Mouse (Mus musculus) heart, postnatal 0 days (tissue): Measurements from ENCODE around the gene Cd180. TPM values are rescaled to one million over a fixed set of nuclear protein-coding genes. Genes with fewer than 3 reads are reported as not detected.

Source experiments
- ATAC-seq: fragments of 200-750 bp; cut with Nextera tagmentation; 2 replicates; pipeline ENCODE4 v1.8.0; 2017; ENCODE audit warnings: low read depth, moderate number of reproducible peaks, moderate library complexity; ENCODE audit not compliant: insufficient read depth
- DNase-seq: peaks from one replicate; pipeline ENCODE4 v3.0.0-alpha.2; 2016; ENCODE audit warnings: low spot score
- H3K27ac ChIP-seq: fragments of 300-500 bp; sonication (generic); 2 replicates; pipeline ENCODE4 v1.5.1; 2014; ENCODE audit warnings: low read depth, mild to moderate bottlenecking
- H3K27me3 ChIP-seq: fragments of 300-500 bp; sonication (generic); 2 replicates; pipeline ENCODE4 v1.6.1; 2014; ENCODE audit warnings: low read length, mixed read lengths; ENCODE audit not compliant: control insufficient read depth, insufficient read depth
- H3K36me3 ChIP-seq: fragments of 300-500 bp; sonication (generic); replicated peaks from 2 replicates; pipeline ENCODE4 v1.6.1; 2014; ENCODE audit warnings: low read length, mixed read lengths; ENCODE audit not compliant: control insufficient read depth, insufficient read depth
- H3K4me1 ChIP-seq: fragments of 300-500 bp; sonication (generic); 2 replicates; pipeline ENCODE4 v1.6.1; 2014; ENCODE audit warnings: antibody characterized with exemption; ENCODE audit not compliant: control insufficient read depth, insufficient read depth
- H3K4me2 ChIP-seq: fragments of 300-500 bp; sonication (generic); 2 replicates; pipeline ENCODE4 v1.6.1; 2014; ENCODE audit warnings: low read depth, mild to moderate bottlenecking, low read length, moderate library complexity
- H3K4me3 ChIP-seq: fragments of 300-500 bp; sonication (generic); 2 replicates; pipeline ENCODE4 v1.5.1; 2014; ENCODE audit warnings: low read depth, low read length
- H3K9ac ChIP-seq: fragments of 300-500 bp; sonication (generic); replicated peaks from 2 replicates; pipeline ENCODE4 v1.6.1; 2014; ENCODE audit warnings: low read depth, low read length, mixed read lengths
- H3K9me3 ChIP-seq: fragments of 300-500 bp; sonication (generic); replicated peaks from 2 replicates; pipeline ENCODE4 v1.6.1; 2016; ENCODE audit warnings: low read length; ENCODE audit not compliant: control insufficient read depth
- CTCF ChIP-seq: IDR thresholded peaks from 2 replicates; pipeline ENCODE4 v1.5.1; 2016; ENCODE audit warnings: antibody characterized with exemption, control low read depth, low read depth
- EP300 ChIP-seq: IDR thresholded peaks from 2 replicates; pipeline ENCODE4 v1.6.1; 2016; ENCODE audit warnings: antibody characterized with exemption, low read depth
- WGBS: fragments of 180-500 bp; shearing (Covaris S2); extraction: QIAGEN DNeasy Blood & Tissue Kit; methylation state at CpG from one replicate; pipeline ENCODE4 v1.1.7; 2014; 5-methylcytosine and 5-hydroxymethylcytosine counted together
- polyA plus RNA-seq: library from polyadenylated mRNA; unstranded; fragments of >200 nt; fragmentation: Nextera tagmentation; extraction: Ambion mirVana; gene quantifications from 2 replicates; pipeline ENCODE4 v1.2.1, GENCODE M21; 2015
- total RNA-seq: library from RNA; depleted of rRNA; stranded (reverse); fragments of >200 nt; gene quantifications from 2 replicates; pipeline ENCODE4 v1.2.3, GENCODE M21; 2014; ENCODE audit warnings: low replicate concordance

Cd180 gene
- total and polyA plus RNA-seq, 2 experiments from 2014 or later: 0.14 TPM; not detected in 1

DNA sequence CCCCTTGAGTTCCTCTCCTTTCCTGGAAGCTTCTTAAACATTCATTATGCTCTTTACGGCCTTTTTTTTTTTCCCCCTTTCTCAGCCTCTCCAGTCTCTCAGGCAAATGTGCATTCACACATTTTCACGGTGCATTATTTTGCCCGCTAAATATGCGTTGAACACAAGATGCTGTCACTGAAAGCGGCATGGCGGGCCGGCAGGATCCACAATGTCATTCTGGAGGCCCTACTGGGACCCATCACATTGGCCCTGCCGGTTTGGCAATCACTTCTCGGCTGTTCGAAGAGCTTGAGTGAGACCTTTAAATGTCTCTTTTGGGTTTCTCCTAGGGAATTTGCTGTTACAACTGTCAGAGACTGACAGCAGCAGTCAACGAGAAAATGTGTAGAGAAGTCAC lies 71.9 kb downstream of the Cd180 start:
- DNase-seq: no peak
- Histone ChIP-seq H3K9me3 (no peaks in the 10 kb centered on the region), H3K27me3 (no peaks in the 10 kb centered on the region), H3K9ac (no peak overlapping the region), H3K36me3 (peaks cover 81% of the 10 kb centered on the region), H3K4me2 (no peak overlapping the region), H3K4me1 (no peaks in the 10 kb centered on the region), H3K27ac (no peak overlapping the region), H3K4me3 (no peak overlapping the region)
- TF ChIP-seq EP300 (no peak), CTCF (no peak)
- ATAC-seq: no peak
- WGBS: 91% methylated on average over 11 of the region's 11 CpGs

GRCm38 (mm10) chr13:102767110-102767509 lies 73.8 kb downstream of the Cd180 start:
- no peak overlapping the region for H3K4me2 ChIP-seq
- H3K36me3 ChIP-seq: peaks cover 77% of the 10 kb centered on the region
- ATAC-seq (no peak), DNase-seq (no peak)
- no peaks in the 10 kb centered on the region for H3K4me1 ChIP-seq
- H3K4me3 ChIP-seq: no peak overlapping the region
- H3K27ac ChIP-seq: no peak overlapping the region
- no peak for TF ChIP-seq CTCF
- no peak for TF ChIP-seq EP300
- no peaks in the 10 kb centered on the region for H3K27me3 ChIP-seq
- no peaks in the 10 kb centered on the region for H3K9me3 ChIP-seq
- no peak overlapping the region for H3K9ac ChIP-seq
- 78% methylated on average over 7 of the region's 7 CpGs for WGBS

DNA sequence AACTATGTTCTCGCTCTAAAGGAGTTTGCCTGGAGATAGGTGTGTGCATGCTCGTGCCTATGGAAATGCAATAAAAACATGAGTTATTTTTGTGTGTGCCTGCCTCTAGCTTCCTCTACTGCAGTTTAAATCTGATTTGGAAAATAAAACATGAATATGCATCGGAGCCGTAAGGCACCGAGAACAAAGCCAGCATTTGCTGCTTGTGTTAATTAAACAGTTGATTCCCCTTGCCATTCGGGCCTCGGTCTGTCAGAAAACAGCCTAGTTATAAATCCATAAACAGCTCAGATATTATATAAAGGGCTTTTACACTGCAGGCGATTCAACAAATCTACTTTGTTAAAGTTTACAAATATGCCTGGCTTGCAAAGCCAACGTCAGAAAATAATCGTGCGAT lies 75.2 kb downstream of the Cd180 start:
- no peak overlapping the region for H3K4me3 ChIP-seq
- no peak overlapping the region for H3K9ac ChIP-seq
- no peaks in the 10 kb centered on the region for H3K4me1 ChIP-seq
- H3K4me2 ChIP-seq: no peak overlapping the region
- DNase-seq: no peak
- H3K9me3 ChIP-seq: no peaks in the 10 kb centered on the region
- ATAC-seq: no peak
- H3K27me3 ChIP-seq: no peaks in the 10 kb centered on the region
- 91% methylated on average over 11 of the region's 11 CpGs for whole genome bisulfite sequencing
- H3K27ac ChIP-seq: no peak overlapping the region
- no peak for TF ChIP-seq CTCF
- TF ChIP-seq EP300: no peak
- H3K36me3 ChIP-seq: peaks cover 89% of the 10 kb centered on the region

DNA sequence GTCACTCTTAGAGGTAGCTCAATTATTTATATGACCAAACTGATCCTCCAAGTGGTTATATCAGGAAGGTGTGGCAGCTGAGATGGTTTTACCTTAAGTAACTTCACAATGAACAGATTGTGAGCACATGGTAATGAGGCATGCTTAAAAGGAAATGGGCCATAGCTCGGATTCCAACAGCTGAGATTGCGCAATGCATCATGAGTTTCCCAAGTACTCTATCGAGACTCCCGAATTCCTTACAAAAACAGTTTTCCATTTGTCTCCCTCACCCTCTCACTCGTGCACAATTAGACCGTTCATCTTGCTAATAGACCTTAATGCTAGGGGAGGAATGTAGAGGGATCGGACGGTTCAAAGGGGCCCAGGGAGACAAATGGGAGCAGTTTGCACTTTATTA lies 76.8 kb downstream of the Cd180 start:
- Histone ChIP-seq H3K36me3 (peaks cover 88% of the 10 kb centered on the region), H3K27ac (no peak overlapping the region), H3K4me1 (no peaks in the 10 kb centered on the region), H3K27me3 (no peaks in the 10 kb centered on the region), H3K4me3 (no peak overlapping the region), H3K9me3 (no peaks in the 10 kb centered on the region), H3K4me2 (no peak overlapping the region), H3K9ac (no peak overlapping the region)
- no peak for TF ChIP-seq EP300
- no peak for TF ChIP-seq CTCF
- WGBS: 73% methylated on average over 8 of the region's 8 CpGs
- no peak for ATAC-seq
- DNase-seq: no peak

- ATAC-seq: no peak
- H3K9ac ChIP-seq: no peak overlapping the region
- H3K27ac ChIP-seq: no peak overlapping the region
- H3K4me2 ChIP-seq: no peak overlapping the region
- DNase-seq: no peak
- no peaks in the 10 kb centered on the region for H3K4me1 ChIP-seq
- no peaks in the 10 kb centered on the region for H3K27me3 ChIP-seq
- 84% methylated on average over 9 of the region's 9 CpGs for WGBS
- H3K9me3 ChIP-seq: no peaks in the 10 kb centered on the region
- H3K36me3 ChIP-seq: peaks cover 72% of the 10 kb centered on the region
- H3K4me3 ChIP-seq: no peak overlapping the region
- no peak for TF ChIP-seq EP300
- TF ChIP-seq CTCF: no peak
Observed at GRCm38 (mm10) chr13:102773169-102773568, 79.8 kb downstream of the Cd180 start.

DNA sequence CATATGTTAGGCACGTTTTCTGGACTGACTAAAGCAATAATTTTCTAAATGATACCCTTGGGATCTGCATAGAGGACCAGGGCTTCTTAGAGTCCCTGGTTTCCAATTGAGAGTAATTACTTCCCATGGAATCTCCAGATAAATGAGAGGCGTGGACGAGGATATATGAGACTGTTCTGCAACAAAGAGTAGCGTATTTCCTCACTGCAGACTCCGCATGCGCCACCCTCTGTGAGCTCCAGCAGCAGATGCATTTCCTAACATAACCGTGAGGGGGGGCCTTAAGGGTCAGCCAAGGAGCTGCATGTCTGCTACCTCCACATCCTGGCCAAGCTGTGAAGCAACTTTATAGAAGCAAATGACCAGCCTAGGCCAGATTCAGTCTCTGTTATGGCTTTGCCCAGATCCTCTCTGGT lies 81.4 kb downstream of the Cd180 start:
- Histone ChIP-seq H3K4me1 (no peaks in the 10 kb centered on the region), H3K4me2 (no peak overlapping the region), H3K27me3 (no peaks in the 10 kb centered on the region), H3K4me3 (no peak overlapping the region), H3K36me3 (peaks cover 72% of the 10 kb centered on the region), H3K9me3 (no peaks in the 10 kb centered on the region), H3K9ac (no peak overlapping the region), H3K27ac (no peak overlapping the region)
- no peak for ATAC-seq
- no peak for DNase-seq
- TF ChIP-seq CTCF (no peak), EP300 (no peak)
- 73% methylated on average over 7 of the region's 7 CpGs for WGBS
